Mouse (Mus musculus): Measurements from ENCODE around the gene Btbd35f4.
"Not testable (repeated sequence)": the region's sequence is repeated elsewhere in the genome, so short reads cannot be mapped to it uniquely, and the experiment has no call there.

The Btbd35f4 gene

DNA sequence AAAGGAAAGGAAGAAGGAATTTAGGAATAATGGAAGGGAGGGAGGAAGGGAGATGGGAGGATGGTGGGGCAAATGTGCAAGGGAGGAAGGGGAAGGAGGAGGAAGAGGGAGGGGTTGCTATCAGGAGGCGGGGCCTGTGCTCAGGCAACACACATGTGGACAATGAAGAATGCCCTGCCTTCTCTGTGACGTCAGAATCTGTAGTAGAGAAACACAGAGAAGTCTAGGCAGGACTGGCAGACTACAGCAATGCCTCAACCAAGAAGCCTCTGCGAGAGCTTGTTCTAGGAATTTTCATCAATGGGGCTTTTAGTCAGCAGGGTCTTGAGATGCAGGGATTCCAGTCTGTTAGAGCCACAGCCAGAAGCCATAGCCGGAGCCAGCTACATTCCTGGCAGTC lies at the start of gene Btbd35f4:
TSS of gene Btbd35f4 (plus strand) at position 301 of the 400 bp plus-strand sequence.
- DNase-seq: not testable (repeated sequence)

- not testable (repeated sequence) for DNase-seq
Observed at GRCm38 (mm10) chrX:4840016-4840415, 39.7 kb downstream of the Btbd35f4 start.

Measured in right cerebral cortex, adult 18-20 months (tissue).